Mouse (Mus musculus): ENCODE data around the gene Trabd2b. TPM values are rescaled to one million over a fixed set of nuclear protein-coding genes. Genes with fewer than 3 reads are reported as not detected.

The Trabd2b gene
- polyA plus RNA-seq, 1 experiment from 2014 or later: 0.37 TPM

DNA sequence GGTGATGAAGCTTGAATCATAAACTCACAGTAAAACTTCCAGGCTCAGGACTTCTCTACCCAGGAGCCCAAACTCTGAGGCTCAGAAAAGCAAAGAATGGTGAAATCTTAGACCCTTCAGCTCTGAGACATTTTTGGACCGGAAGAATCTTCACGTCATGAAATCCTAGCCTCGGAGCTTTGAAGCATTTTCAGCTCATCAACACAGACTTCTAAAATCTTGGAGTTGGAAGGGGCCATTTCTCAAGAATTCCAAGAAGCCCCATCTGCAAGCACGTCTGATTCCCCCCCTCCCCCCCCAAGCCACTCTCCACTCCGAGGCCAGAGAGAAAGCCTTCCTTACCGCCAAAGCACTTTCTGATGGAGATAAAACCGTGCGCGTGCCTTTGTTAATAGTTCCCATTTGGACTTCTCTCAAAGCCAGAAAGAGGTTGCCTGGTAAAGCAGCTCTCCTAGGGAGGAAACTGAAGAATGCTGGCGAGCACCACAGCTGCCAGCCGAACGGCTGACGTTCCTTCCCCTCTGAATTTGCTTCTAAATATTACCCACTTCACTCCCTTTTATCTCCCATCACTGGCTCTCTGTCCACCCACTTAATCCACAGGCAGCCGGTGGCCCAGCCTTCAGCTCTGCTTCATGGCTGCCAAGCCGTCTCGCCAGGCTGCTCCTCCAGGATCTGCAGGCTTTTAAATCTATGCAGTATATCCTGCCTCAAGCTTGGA lies 9.6 kb downstream of the Trabd2b start:
- no peaks in the 10 kb centered on the region for H3K36me3 ChIP-seq (ENCODE audit: control insufficient read depth, insufficient read depth, low read length)
- 39% methylated on average over 16 of the region's 16 CpGs for WGBS
- no peak overlapping the region for H3K9ac ChIP-seq (ENCODE audit: low read length)
- DNase-seq (ENCODE audit: low spot score): peak; percentile 11
- H3K9me3 ChIP-seq (replicated peaks; ENCODE audit: control insufficient read depth, low read length): no peaks in the 10 kb centered on the region
- H3K27me3 ChIP-seq (replicated peaks; ENCODE audit: control insufficient read depth, insufficient read depth, low read length): no peaks in the 10 kb centered on the region
- no peak overlapping the region for H3K27ac ChIP-seq (ENCODE audit: low read depth, low read length)
- H3K4me2 ChIP-seq (ENCODE audit: low read length): no peak overlapping the region
- ATAC-seq: no peak
- H3K4me1 ChIP-seq (ENCODE audit: control insufficient read depth, insufficient read depth, low read length): no peaks in the 10 kb centered on the region
- no peak overlapping the region for H3K4me3 ChIP-seq (ENCODE audit: low read depth, low read length)

DNA sequence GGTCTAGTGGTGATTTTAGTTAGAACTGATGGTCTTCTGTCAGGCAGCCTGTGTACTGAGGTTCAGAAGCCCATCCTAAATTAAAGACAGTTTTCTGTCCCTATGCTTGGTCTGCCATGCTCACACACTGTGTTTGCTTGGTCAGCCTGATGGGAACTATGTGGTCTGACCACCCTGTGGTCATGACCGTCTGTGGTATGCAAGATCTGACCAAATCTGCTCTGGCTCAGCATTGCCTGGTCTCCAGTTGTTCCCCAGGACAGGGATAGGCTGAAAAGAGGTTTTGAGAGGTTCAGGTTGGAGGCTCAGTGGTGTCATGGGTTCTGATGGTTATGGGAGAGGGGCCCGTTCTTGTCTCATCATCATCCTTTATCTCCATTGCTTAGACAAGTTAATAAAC lies 13.6 kb downstream of the Trabd2b start:
- ATAC-seq (no peak), DNase-seq (ENCODE audit: low spot score) (no peak)
- no peaks in the 10 kb centered on the region for H3K36me3 ChIP-seq (ENCODE audit: control insufficient read depth, insufficient read depth, low read length)
- H3K4me2 ChIP-seq (ENCODE audit: low read length): no peak overlapping the region
- WGBS: 87% methylated on average over 2 of the region's 2 CpGs
- H3K27ac ChIP-seq (ENCODE audit: low read depth, low read length): no peak overlapping the region
- no peaks in the 10 kb centered on the region for H3K27me3 ChIP-seq (replicated peaks; ENCODE audit: control insufficient read depth, insufficient read depth, low read length)
- no peaks in the 10 kb centered on the region for H3K4me1 ChIP-seq (ENCODE audit: control insufficient read depth, insufficient read depth, low read length)
- no peaks in the 10 kb centered on the region for H3K9me3 ChIP-seq (replicated peaks; ENCODE audit: control insufficient read depth, low read length)
- no peak overlapping the region for H3K4me3 ChIP-seq (ENCODE audit: low read depth, low read length)
- no peak overlapping the region for H3K9ac ChIP-seq (ENCODE audit: low read length)

DNA sequence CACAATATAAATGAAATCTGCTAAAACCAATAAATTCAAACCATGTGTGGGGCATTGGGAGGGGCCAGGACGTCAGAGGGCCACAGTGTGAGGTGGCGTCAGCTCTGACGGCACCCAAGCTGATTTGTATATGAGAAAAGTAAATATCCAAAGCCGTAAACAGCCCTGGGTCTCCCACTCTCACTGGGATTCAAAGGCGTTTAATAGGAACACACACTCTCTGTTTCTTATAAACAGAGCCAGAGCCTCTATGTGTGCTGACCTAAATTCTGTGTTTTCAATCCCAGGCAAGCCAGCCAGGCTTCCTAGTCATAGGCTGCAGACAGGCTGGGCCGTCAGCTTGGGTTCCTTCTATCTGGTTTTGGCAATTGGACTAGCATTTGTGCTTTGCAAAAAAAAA lies 16.6 kb downstream of the Trabd2b start:
- no peaks in the 10 kb centered on the region for H3K9me3 ChIP-seq (replicated peaks; ENCODE audit: control insufficient read depth, low read length)
- H3K27ac ChIP-seq (ENCODE audit: low read depth, low read length): no peak overlapping the region
- no peak overlapping the region for H3K4me2 ChIP-seq (ENCODE audit: low read length)
- ATAC-seq (no peak), DNase-seq (ENCODE audit: low spot score) (no peak)
- WGBS: 80% methylated on average over 6 of the region's 6 CpGs
- no peaks in the 10 kb centered on the region for H3K36me3 ChIP-seq (ENCODE audit: control insufficient read depth, insufficient read depth, low read length)
- H3K9ac ChIP-seq (ENCODE audit: low read length): no peak overlapping the region
- no peaks in the 10 kb centered on the region for H3K4me1 ChIP-seq (ENCODE audit: control insufficient read depth, insufficient read depth, low read length)
- H3K4me3 ChIP-seq (ENCODE audit: low read depth, low read length): no peak overlapping the region
- no peaks in the 10 kb centered on the region for H3K27me3 ChIP-seq (replicated peaks; ENCODE audit: control insufficient read depth, insufficient read depth, low read length)

DNA sequence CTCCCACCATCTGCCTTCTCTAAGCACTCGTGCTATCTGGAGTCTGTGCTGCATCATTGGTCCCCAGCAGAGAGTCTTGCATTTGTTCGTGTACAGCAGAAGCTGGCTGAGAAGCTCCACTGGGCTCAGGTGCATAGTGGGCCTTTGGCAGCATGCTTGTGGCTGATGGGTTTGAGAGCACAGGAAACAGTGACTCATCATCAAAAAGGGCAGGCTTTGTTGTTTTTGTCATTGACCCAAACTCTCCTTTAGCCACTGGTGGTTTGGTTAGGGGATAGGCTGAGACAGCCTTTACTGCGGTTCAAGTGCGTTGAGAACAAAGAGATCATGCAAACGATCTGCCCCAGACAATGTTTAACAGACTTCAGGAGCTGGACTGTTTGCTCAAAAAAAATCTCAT lies 19.3 kb downstream of the Trabd2b start:
- DNase-seq (ENCODE audit: low spot score) (no peak), ATAC-seq (no peak)
- Histone ChIP-seq H3K9ac (ENCODE audit: low read length) (no peak overlapping the region), H3K4me3 (ENCODE audit: low read depth, low read length) (no peak overlapping the region), H3K27me3 (replicated peaks; ENCODE audit: control insufficient read depth, insufficient read depth, low read length) (no peaks in the 10 kb centered on the region), H3K4me1 (ENCODE audit: control insufficient read depth, insufficient read depth, low read length) (no peaks in the 10 kb centered on the region), H3K36me3 (ENCODE audit: control insufficient read depth, insufficient read depth, low read length) (no peaks in the 10 kb centered on the region), H3K9me3 (replicated peaks; ENCODE audit: control insufficient read depth, low read length) (no peaks in the 10 kb centered on the region), H3K27ac (ENCODE audit: low read depth, low read length) (no peak overlapping the region), H3K4me2 (ENCODE audit: low read length) (no peak overlapping the region)
- 48% methylated on average over 5 of the region's 5 CpGs for WGBS

DNA sequence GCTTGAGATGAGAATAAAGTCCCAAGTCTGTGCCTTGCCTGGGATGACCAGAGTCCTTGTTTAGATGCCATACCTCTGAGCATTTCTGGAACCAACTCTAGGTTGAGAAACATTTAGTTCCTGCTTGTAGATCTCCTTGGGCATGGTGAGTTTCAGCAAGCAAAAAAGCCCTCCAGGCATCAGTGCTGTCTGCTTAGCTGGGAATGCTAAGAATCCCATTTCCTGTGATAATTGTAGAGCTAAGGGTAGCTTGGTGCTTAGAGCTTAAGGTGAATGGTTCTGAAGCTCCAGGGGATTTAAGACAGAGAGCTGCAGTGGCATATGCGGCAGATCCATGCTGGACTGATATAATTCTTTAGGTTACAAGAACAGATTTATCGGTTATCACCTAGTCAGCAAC lies 26.2 kb downstream of the Trabd2b start:
- Histone ChIP-seq H3K4me3 (ENCODE audit: low read depth, low read length) (no peak overlapping the region), H3K9me3 (replicated peaks; ENCODE audit: control insufficient read depth, low read length) (no peaks in the 10 kb centered on the region), H3K36me3 (ENCODE audit: control insufficient read depth, insufficient read depth, low read length) (no peaks in the 10 kb centered on the region), H3K9ac (ENCODE audit: low read length) (no peak overlapping the region), H3K27ac (ENCODE audit: low read depth, low read length) (no peak overlapping the region), H3K27me3 (replicated peaks; ENCODE audit: control insufficient read depth, insufficient read depth, low read length) (no peaks in the 10 kb centered on the region), H3K4me2 (ENCODE audit: low read length) (no peak overlapping the region), H3K4me1 (ENCODE audit: control insufficient read depth, insufficient read depth, low read length) (no peaks in the 10 kb centered on the region)
- DNase-seq (ENCODE audit: low spot score) (no peak), ATAC-seq (no peak)
- 98% methylated on average over 2 of the region's 2 CpGs for WGBS

DNA sequence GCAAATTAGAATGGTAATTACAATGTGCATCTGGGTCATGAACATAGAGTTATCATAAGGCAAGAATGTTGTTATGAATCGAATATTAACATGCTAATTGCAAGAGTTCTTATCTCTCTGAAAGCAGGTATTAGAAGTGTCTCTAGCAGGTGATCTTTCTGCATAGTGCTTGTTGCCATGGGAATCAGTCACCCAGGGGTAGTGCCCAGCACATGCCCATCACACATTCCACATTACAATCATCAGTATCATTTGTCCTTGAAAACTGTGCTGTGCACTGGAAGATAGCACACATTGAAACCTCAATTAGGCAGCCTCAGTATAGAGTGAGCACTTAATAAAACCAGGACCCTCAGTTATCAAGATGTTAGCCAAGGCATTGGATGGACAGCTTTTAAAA lies 26.9 kb downstream of the Trabd2b start:
- Histone ChIP-seq H3K27me3 (replicated peaks; ENCODE audit: control insufficient read depth, insufficient read depth, low read length) (no peaks in the 10 kb centered on the region), H3K4me1 (ENCODE audit: control insufficient read depth, insufficient read depth, low read length) (no peaks in the 10 kb centered on the region), H3K9me3 (replicated peaks; ENCODE audit: control insufficient read depth, low read length) (no peaks in the 10 kb centered on the region), H3K4me3 (ENCODE audit: low read depth, low read length) (no peak overlapping the region), H3K36me3 (ENCODE audit: control insufficient read depth, insufficient read depth, low read length) (no peaks in the 10 kb centered on the region), H3K27ac (ENCODE audit: low read depth, low read length) (no peak overlapping the region), H3K9ac (ENCODE audit: low read length) (no peak overlapping the region), H3K4me2 (ENCODE audit: low read length) (no peak overlapping the region)
- DNase-seq (ENCODE audit: low spot score) (no peak), ATAC-seq (no peak)
- WGBS: 93% methylated on average over 1 of the region's 1 CpGs

DNA sequence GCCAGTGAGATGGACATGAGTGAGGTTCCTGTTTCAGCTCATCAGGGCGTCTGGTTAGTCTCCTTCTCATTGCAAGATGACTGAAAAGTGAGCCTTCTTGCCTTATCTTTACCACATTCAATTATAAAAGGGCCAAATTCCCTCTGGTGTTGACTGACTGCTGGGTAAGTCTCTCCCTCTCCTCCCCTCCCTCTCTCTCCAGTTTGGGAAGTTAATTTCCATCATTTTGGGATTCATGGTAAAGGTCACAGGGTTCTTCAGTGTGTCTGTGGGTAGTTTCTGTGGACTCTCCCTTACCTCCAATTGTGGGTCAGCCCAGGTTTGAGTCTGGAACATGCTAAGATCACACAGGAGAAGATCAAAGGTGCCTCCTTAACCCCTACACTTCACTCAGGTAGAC lies 28.2 kb downstream of the Trabd2b start:
- DNase-seq (ENCODE audit: low spot score) (no peak), ATAC-seq (no peak)
- no peaks in the 10 kb centered on the region for H3K9me3 ChIP-seq (replicated peaks; ENCODE audit: control insufficient read depth, low read length)
- no peak overlapping the region for H3K4me2 ChIP-seq (ENCODE audit: low read length)
- no peaks in the 10 kb centered on the region for H3K36me3 ChIP-seq (ENCODE audit: control insufficient read depth, insufficient read depth, low read length)
- no peak overlapping the region for H3K4me3 ChIP-seq (ENCODE audit: low read depth, low read length)
- H3K27me3 ChIP-seq (replicated peaks; ENCODE audit: control insufficient read depth, insufficient read depth, low read length): no peaks in the 10 kb centered on the region
- WGBS: 74% methylated on average over 1 of the region's 1 CpGs
- no peak overlapping the region for H3K9ac ChIP-seq (ENCODE audit: low read length)
- H3K4me1 ChIP-seq (ENCODE audit: control insufficient read depth, insufficient read depth, low read length): no peaks in the 10 kb centered on the region
- no peak overlapping the region for H3K27ac ChIP-seq (ENCODE audit: low read depth, low read length)

DNA sequence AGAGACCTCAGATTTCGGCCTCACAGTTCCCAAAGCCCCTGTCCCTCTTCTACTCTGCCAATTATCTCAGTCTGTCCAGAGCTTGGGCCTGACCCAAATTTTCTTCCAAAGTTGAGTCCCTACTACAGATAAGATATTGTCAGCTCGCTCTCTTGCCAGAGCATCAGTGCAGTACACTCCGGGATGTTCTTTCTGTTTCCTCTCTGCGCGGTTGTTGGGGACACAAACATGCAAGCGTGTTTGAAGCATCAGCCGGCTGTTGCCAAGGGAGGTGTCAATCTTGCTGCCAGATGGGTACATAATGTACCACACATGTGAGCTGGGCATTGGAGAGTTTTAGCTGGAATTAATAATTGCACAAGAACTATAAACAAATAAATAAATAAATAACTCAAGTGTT lies 28.9 kb downstream of the Trabd2b start:
- no peak overlapping the region for H3K27ac ChIP-seq (ENCODE audit: low read depth, low read length)
- no peaks in the 10 kb centered on the region for H3K27me3 ChIP-seq (replicated peaks; ENCODE audit: control insufficient read depth, insufficient read depth, low read length)
- H3K9me3 ChIP-seq (replicated peaks; ENCODE audit: control insufficient read depth, low read length): no peaks in the 10 kb centered on the region
- no peak overlapping the region for H3K4me2 ChIP-seq (ENCODE audit: low read length)
- WGBS: 81% methylated on average over 7 of the region's 7 CpGs
- DNase-seq (ENCODE audit: low spot score): no peak
- no peaks in the 10 kb centered on the region for H3K4me1 ChIP-seq (ENCODE audit: control insufficient read depth, insufficient read depth, low read length)
- H3K9ac ChIP-seq (ENCODE audit: low read length): no peak overlapping the region
- ATAC-seq: no peak
- H3K36me3 ChIP-seq (ENCODE audit: control insufficient read depth, insufficient read depth, low read length): no peaks in the 10 kb centered on the region
- H3K4me3 ChIP-seq (ENCODE audit: low read depth, low read length): no peak overlapping the region

DNA sequence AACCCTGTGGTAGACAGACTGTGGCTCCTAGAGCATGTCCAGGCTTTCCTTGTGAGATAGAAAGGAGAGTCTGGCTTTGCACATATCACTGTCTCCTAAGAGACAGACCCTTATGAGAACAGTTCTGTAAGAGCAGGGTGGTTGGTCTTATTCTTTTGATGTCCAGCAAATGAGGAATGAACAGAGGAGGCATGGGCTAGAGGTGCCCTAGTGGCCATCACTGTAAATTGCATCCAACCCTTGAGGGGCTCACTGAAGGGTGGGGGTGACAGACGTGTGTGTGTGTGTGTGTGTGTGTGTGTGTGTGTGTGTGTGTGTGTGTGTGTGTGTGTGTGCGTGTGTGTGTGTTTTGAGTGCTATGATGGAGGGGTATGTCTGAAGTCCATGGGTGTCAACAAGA lies 32.2 kb downstream of the Trabd2b start:
- DNase-seq (ENCODE audit: low spot score) (no peak), ATAC-seq (no peak)
- Histone ChIP-seq H3K36me3 (ENCODE audit: control insufficient read depth, insufficient read depth, low read length) (no peaks in the 10 kb centered on the region), H3K9me3 (replicated peaks; ENCODE audit: control insufficient read depth, low read length) (no peaks in the 10 kb centered on the region), H3K4me2 (ENCODE audit: low read length) (no peak overlapping the region), H3K9ac (ENCODE audit: low read length) (no peak overlapping the region), H3K27me3 (replicated peaks; ENCODE audit: control insufficient read depth, insufficient read depth, low read length) (no peaks in the 10 kb centered on the region), H3K27ac (ENCODE audit: low read depth, low read length) (no peak overlapping the region), H3K4me1 (ENCODE audit: control insufficient read depth, insufficient read depth, low read length) (no peaks in the 10 kb centered on the region), H3K4me3 (ENCODE audit: low read depth, low read length) (no peak overlapping the region)
- WGBS: 71% methylated on average over 2 of the region's 2 CpGs

All from forebrain, embryonic 14.5 days (tissue).